Mouse (Mus musculus): ENCODE data around the gene Uxs1.

DNA sequence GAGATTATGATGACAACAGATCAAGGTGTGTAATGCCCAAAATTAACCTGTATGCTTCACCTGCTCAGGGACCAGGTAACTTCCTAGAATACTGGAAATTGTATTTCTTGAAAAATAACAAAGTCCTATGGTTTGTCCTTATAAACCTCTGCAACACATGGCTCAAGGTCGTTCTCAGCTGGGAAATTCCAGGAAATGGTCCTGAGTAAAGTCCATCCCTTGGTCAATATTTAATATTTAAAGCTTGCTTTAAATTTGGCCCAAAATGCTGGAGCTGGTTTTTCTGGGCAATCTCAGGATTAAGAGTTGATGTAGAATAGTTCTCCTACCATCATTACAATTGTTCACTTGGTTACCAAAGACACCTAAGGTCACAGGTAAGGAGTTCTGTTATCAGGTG, 30.1 kb upstream of the Uxs1 start:
- TF ChIP-seq GATA1 (IDR thresholded peaks at IDR 0.05; ENCODE audit: borderline replicate concordance, low read length) (no peak), FLI1 (IDR thresholded peaks at IDR 0.05; ENCODE audit: low read length) (no peak)

Data from megakaryocyte, embryonic 14.5 days (primary cell).